Mouse (Mus musculus): ENCODE measurements around the gene Ttpal. TPM values are rescaled to one million over a fixed set of nuclear protein-coding genes. Genes with fewer than 3 reads are reported as not detected.

The Ttpal gene
- polyA plus RNA-seq (2012; ENCODE audit: insufficient read depth, insufficient read length, low replicate concordance, missing spikeins) = not detected in 2 replicates

GRCm38 (mm10) chr2:163602101-163602971 lies at the start of gene Ttpal:
TSS of gene Ttpal (plus strand) at chr2:163602314.
- H3K4me3 ChIP-seq (ENCODE audit: insufficient read depth, low read depth, low read length) = peak within 1 kb of the TSS; percentile 88
- TF ChIP-seq CTCF (IDR thresholded peaks at IDR 0.05; ENCODE audit: insufficient read depth, low read depth, low read length) (peak; percentile 69), POLR2A (IDR thresholded peaks at IDR 0.05; ENCODE audit: insufficient read depth, low read depth, low read length) (peak; percentile 97)
- H3K4me1 ChIP-seq (ENCODE audit: control insufficient read depth, insufficient read depth, low read length) = peaks cover 3% of the 10 kb centered on the region
- H3K27ac ChIP-seq (ENCODE audit: insufficient read depth, low read depth, low read length) = peak within 1 kb of the TSS; percentile 75
- 1% methylated on average over 57 of the region's 57 CpGs for WGBS

- no peaks in the 10 kb centered on the region for H3K4me1 ChIP-seq (ENCODE audit: control insufficient read depth, insufficient read depth, low read length)
- H3K4me3 ChIP-seq (ENCODE audit: insufficient read depth, low read depth, low read length) = no peak overlapping the region
- WGBS = 92% methylated on average over 8 of the region's 8 CpGs
- H3K27ac ChIP-seq (ENCODE audit: insufficient read depth, low read depth, low read length) = no peak overlapping the region
- TF ChIP-seq POLR2A (IDR thresholded peaks at IDR 0.05; ENCODE audit: insufficient read depth, low read depth, low read length) = no peak
Observed at GRCm38 (mm10) chr2:163552518-163552929, 49.6 kb upstream of the Ttpal start.

GRCm38 (mm10) chr2:163554425-163554982 lies 47.6 kb upstream of the Ttpal start:
- TF ChIP-seq POLR2A (IDR thresholded peaks at IDR 0.05; ENCODE audit: insufficient read depth, low read depth, low read length) = no peak
- TF ChIP-seq CTCF (IDR thresholded peaks at IDR 0.05; ENCODE audit: insufficient read depth, low read depth, low read length) = no peak
- 79% methylated on average over 4 of the region's 4 CpGs for WGBS
- H3K4me3 ChIP-seq (ENCODE audit: insufficient read depth, low read depth, low read length) = no peak overlapping the region
- no peak overlapping the region for H3K27ac ChIP-seq (ENCODE audit: insufficient read depth, low read depth, low read length)
- H3K4me1 ChIP-seq (ENCODE audit: control insufficient read depth, insufficient read depth, low read length) = no peaks in the 10 kb centered on the region

GRCm38 (mm10) chr2:163554996-163555395 lies 47.1 kb upstream of the Ttpal start:
- TF ChIP-seq CTCF (IDR thresholded peaks at IDR 0.05; ENCODE audit: insufficient read depth, low read depth, low read length) (no peak), POLR2A (IDR thresholded peaks at IDR 0.05; ENCODE audit: insufficient read depth, low read depth, low read length) (no peak)
- Histone ChIP-seq H3K27ac (ENCODE audit: insufficient read depth, low read depth, low read length) (no peak overlapping the region), H3K4me1 (ENCODE audit: control insufficient read depth, insufficient read depth, low read length) (no peaks in the 10 kb centered on the region), H3K4me3 (ENCODE audit: insufficient read depth, low read depth, low read length) (no peak overlapping the region)
- WGBS = 87% methylated on average over 6 of the region's 6 CpGs

GRCm38 (mm10) chr2:163555417-163555816 lies 46.7 kb upstream of the Ttpal start:
- H3K4me1 ChIP-seq (ENCODE audit: control insufficient read depth, insufficient read depth, low read length) = no peaks in the 10 kb centered on the region
- TF ChIP-seq CTCF (IDR thresholded peaks at IDR 0.05; ENCODE audit: insufficient read depth, low read depth, low read length) (no peak), POLR2A (IDR thresholded peaks at IDR 0.05; ENCODE audit: insufficient read depth, low read depth, low read length) (no peak)
- H3K4me3 ChIP-seq (ENCODE audit: insufficient read depth, low read depth, low read length) = no peak overlapping the region
- H3K27ac ChIP-seq (ENCODE audit: insufficient read depth, low read depth, low read length) = no peak overlapping the region
- 86% methylated on average over 13 of the region's 13 CpGs for whole genome bisulfite sequencing

- TF ChIP-seq POLR2A (IDR thresholded peaks at IDR 0.05; ENCODE audit: insufficient read depth, low read depth, low read length) = no peak
- no peak for TF ChIP-seq CTCF (IDR thresholded peaks at IDR 0.05; ENCODE audit: insufficient read depth, low read depth, low read length)
- H3K27ac ChIP-seq (ENCODE audit: insufficient read depth, low read depth, low read length) = no peak overlapping the region
- 80% methylated on average over 1 of the region's 1 CpGs for WGBS
- H3K4me1 ChIP-seq (ENCODE audit: control insufficient read depth, insufficient read depth, low read length) = no peaks in the 10 kb centered on the region
- H3K4me3 ChIP-seq (ENCODE audit: insufficient read depth, low read depth, low read length) = no peak overlapping the region
Observed at GRCm38 (mm10) chr2:163558548-163558947, 43.6 kb upstream of the Ttpal start.

GRCm38 (mm10) chr2:163559236-163559635 lies 42.9 kb upstream of the Ttpal start:
- WGBS = 87% methylated on average over 5 of the region's 5 CpGs
- no peak overlapping the region for H3K27ac ChIP-seq (ENCODE audit: insufficient read depth, low read depth, low read length)
- H3K4me1 ChIP-seq (ENCODE audit: control insufficient read depth, insufficient read depth, low read length) = no peaks in the 10 kb centered on the region
- no peak for TF ChIP-seq CTCF (IDR thresholded peaks at IDR 0.05; ENCODE audit: insufficient read depth, low read depth, low read length)
- TF ChIP-seq POLR2A (IDR thresholded peaks at IDR 0.05; ENCODE audit: insufficient read depth, low read depth, low read length) = no peak
- H3K4me3 ChIP-seq (ENCODE audit: insufficient read depth, low read depth, low read length) = no peak overlapping the region

- H3K27ac ChIP-seq (ENCODE audit: insufficient read depth, low read depth, low read length) = no peak overlapping the region
- H3K4me3 ChIP-seq (ENCODE audit: insufficient read depth, low read depth, low read length) = no peak overlapping the region
- WGBS = 83% methylated on average over 3 of the region's 3 CpGs
- H3K4me1 ChIP-seq (ENCODE audit: control insufficient read depth, insufficient read depth, low read length) = no peaks in the 10 kb centered on the region
- TF ChIP-seq POLR2A (IDR thresholded peaks at IDR 0.05; ENCODE audit: insufficient read depth, low read depth, low read length) (no peak), CTCF (IDR thresholded peaks at IDR 0.05; ENCODE audit: insufficient read depth, low read depth, low read length) (no peak)
Observed at GRCm38 (mm10) chr2:163560247-163560646, 41.9 kb upstream of the Ttpal start.

- TF ChIP-seq CTCF (IDR thresholded peaks at IDR 0.05; ENCODE audit: insufficient read depth, low read depth, low read length) (no peak), POLR2A (IDR thresholded peaks at IDR 0.05; ENCODE audit: insufficient read depth, low read depth, low read length) (no peak)
- no peaks in the 10 kb centered on the region for H3K4me1 ChIP-seq (ENCODE audit: control insufficient read depth, insufficient read depth, low read length)
- no peak overlapping the region for H3K27ac ChIP-seq (ENCODE audit: insufficient read depth, low read depth, low read length)
- WGBS = 74% methylated on average over 13 of the region's 13 CpGs
- H3K4me3 ChIP-seq (ENCODE audit: insufficient read depth, low read depth, low read length) = no peak overlapping the region
Observed at GRCm38 (mm10) chr2:163561258-163561948, 40.7 kb upstream of the Ttpal start.
